ENCODE assay signal across 12 mouse cellular contexts in the genomic region with DNA sequence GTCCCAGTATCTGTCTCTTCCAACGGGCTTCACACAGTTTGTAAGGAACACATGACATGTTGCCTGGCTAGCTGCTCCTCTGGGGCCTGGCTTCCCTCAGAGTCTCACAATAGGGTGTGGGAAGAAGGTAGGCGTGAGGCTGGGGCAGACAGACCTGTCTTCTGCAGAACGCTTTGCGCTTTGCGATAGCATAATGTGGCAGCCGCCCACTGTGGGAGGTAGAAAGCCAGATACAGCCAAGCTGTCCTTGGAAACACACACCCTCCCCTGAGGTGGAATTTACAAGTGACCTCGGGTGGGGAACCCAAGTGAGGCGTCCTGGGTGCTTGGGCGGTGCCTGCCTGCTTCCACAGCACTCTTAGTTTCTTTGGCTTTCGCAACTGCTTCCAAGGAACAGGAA. TPM values are rescaled to one million over a fixed set of nuclear protein-coding genes. Genes with fewer than 3 reads are reported as not detected.
A peak's percentile ranks its signal among the peaks of the same experiment; 100 is the strongest.
DNase-seq lines count a peak whose midpoint lies in the region; ATAC-seq and TF ChIP-seq lines count a peak whose summit lies in the region.
"Had no signal": no experiment of that assay in that cellular context is flagged by ENCODE, and none has a peak within 500 bp of the region (broad histone marks: within the 10 kb centered on the region; RNA-seq: fewer than 3 reads in every experiment).

No protein-coding gene starts in this region.

- H3K9me3 ChIP-seq in liver, embryonic 12.5 days (replicated peaks) = no peaks in the 10 kb centered on the region
- H3K9me3 ChIP-seq: G1E had no signal

- WGBS in kidney, adult 2 months = 65% methylated on average over 10 of the region's 10 CpGs
- 55% methylated on average over 10 of the region's 10 CpGs for WGBS in liver, embryonic 12.5 days (ENCODE audit: insufficient replicate concordance)

- no peak for DNase-seq in kidney, adult 2 months
- no peak for DNase-seq in kidney, postnatal 4 days
- peak; percentile 52 for DNase-seq in right cerebral cortex, postnatal 25 days
- no peak for DNase-seq in right cerebral cortex, postnatal 4 days
- peak; percentile 51 to 66 for DNase-seq in layer of hippocampus, postnatal 36 days
- DNase-seq in telencephalon, adult 2 months (ENCODE audit: low read depth, low spot score) = peak; percentile 55
- DNase-seq in retina, embryonic 14.5 days (ENCODE audit: low spot score) = no peak
- DNase-seq: adrenal gland, postnatal 25 days; spleen, adult 18-20 months had no signal

- no peak overlapping the region for H3K4me3 ChIP-seq in kidney, adult 2 months (ENCODE audit: insufficient read depth, low read depth, low read length)
- H3K4me3 ChIP-seq in liver, embryonic 12.5 days = no peak overlapping the region
- H3K4me3 ChIP-seq: myocyte had no signal

- ATAC-seq in liver, embryonic 12.5 days = no peak

- H3K27ac ChIP-seq in kidney, adult 2 months (ENCODE audit: insufficient read depth, low read depth, low read length) = peak overlapping the region; percentile 7; the same call in 1 of the 2 replicates
- H3K27ac ChIP-seq in liver, embryonic 12.5 days = no peak overlapping the region

- H3K36me3 ChIP-seq in kidney, adult 2 months (ENCODE audit: control insufficient read depth, insufficient read depth, low read length) = no peaks in the 10 kb centered on the region
- no peaks in the 10 kb centered on the region for H3K36me3 ChIP-seq in liver, embryonic 12.5 days

- H3K4me1 ChIP-seq in kidney, adult 2 months (ENCODE audit: control insufficient read depth, insufficient read depth, low read length) = peaks cover 19% of the 10 kb centered on the region
- peaks cover 63% of the 10 kb centered on the region for H3K4me1 ChIP-seq in liver, embryonic 12.5 days

- no peak overlapping the region for H3K4me2 ChIP-seq in liver, embryonic 12.5 days

- H3K27me3 ChIP-seq in kidney, adult 2 months (replicated peaks; ENCODE audit: control insufficient read depth, insufficient read depth, low read length) = no peaks in the 10 kb centered on the region
- H3K27me3 ChIP-seq in liver, embryonic 12.5 days (replicated peaks) = no peaks in the 10 kb centered on the region

- H3K9ac ChIP-seq in liver, embryonic 12.5 days = no peak overlapping the region

- no peak for TF ChIP-seq POLR2A in kidney, adult 2 months (IDR thresholded peaks at IDR 0.05; ENCODE audit: low read depth, low read length)

- no peak for TF ChIP-seq CTCF in kidney, adult 2 months (conservative IDR thresholded peaks at IDR 0.05; ENCODE audit: insufficient read depth, insufficient read length, low read depth, low read length)

RNA-seq across cellular contexts. Expression of gene Itpkb, which starts 54.2 kb away (rescaled TPM):
- polyA plus RNA-seq in kidney, adult 2 months (2012; rRNA removed) = 14.1 and 14.9 TPM in 2 replicates
- total RNA-seq in layer of hippocampus, postnatal 36 days (2021) = 10 to 100 TPM; 24.2 to 25.2 TPM
- 4.0 and 4.3 TPM in 2 replicates for polyA plus RNA-seq in liver, embryonic 12.5 days (2016; fragmentation: Nextera tagmentation; extraction: Ambion mirVana)

Comparison
In these comparisons a context has a peak if more than half of its experiments do, and no peak if none do; other contexts are left out.
1. DNase-seq: peak in right cerebral cortex, postnatal 25 days (single experiment), layer of hippocampus, postnatal 36 days (2 of 2) and telencephalon, adult 2 months (single experiment); none in kidney, adult 2 months (single experiment), kidney, postnatal 4 days (0 of 2), right cerebral cortex, postnatal 4 days (single experiment) and retina, embryonic 14.5 days (single experiment).